Mouse (Mus musculus) MEL (cell line): Measurements from ENCODE around the gene Npl.

Experiments
- CTCF ChIP-seq, 3 experiments: IDR thresholded peaks in 2 of 3; conservative IDR thresholded peaks in 1 of 3; 2 replicates each; pipeline ENCODE4 v1.5.1; 2011 to 2012; ENCODE audit warnings: low read length in 3 of 3, low read depth in 2 of 3, mild to moderate bottlenecking in 2 of 3, improper control_type of control experiment in 1 of 3, inconsistent platforms in 1 of 3, mixed read lengths in 1 of 3, moderate library complexity in 1 of 3; ENCODE audit not compliant: control insufficient read depth in 1 of 3, insufficient read depth in 1 of 3, poor library complexity in 1 of 3, severe bottlenecking in 1 of 3
- ZKSCAN1 ChIP-seq: IDR thresholded peaks from 2 replicates; pipeline ENCODE4 v1.6.1; 2012; ENCODE audit warnings: low read depth, mild to moderate bottlenecking, inconsistent platforms, low read length, improper control_type of control experiment, moderate library complexity

- TF ChIP-seq ZKSCAN1, result no peak
- TF ChIP-seq CTCF (IDR thresholded peaks at IDR 0.05 in 2 of 3, conservative IDR thresholded peaks at IDR 0.05 in 1 of 3; ENCODE audit: control insufficient read depth in 1 of 3, insufficient read depth in 1 of 3, low read depth in 2 of 3, low read length in 3 of 3, poor library complexity in 1 of 3, severe bottlenecking in 1 of 3), result no peak
Observed at GRCm38 (mm10) chr1:153590176-153590734, 40.4 kb upstream of the Npl start.
